Mouse (Mus musculus) hindlimb bud, embryonic 11.5 days (tissue): ENCODE data around the gene Hist1h2ag.
"Not testable (repeated sequence)": the region's sequence is repeated elsewhere in the genome, so short reads cannot be mapped to it uniquely, and the experiment has no call there.

Experiments used
- DNase-seq: peaks from one replicate; pipeline ENCODE4 v3.0.0-alpha.2; 2012; ENCODE audit warnings: low read depth, low spot score; ENCODE audit errors: extremely low spot score

Hist1h2ag gene

GRCm38 (mm10) chr13:22042568-22043502, at the start of gene Hist1h2ag, which contains the start of gene Hist1h2bj:
TSS of gene Hist1h2ag (minus strand) at chr13:22042944.
TSS of gene Hist1h2bj (plus strand) at chr13:22043214.
- DNase-seq = peak; percentile 100

- not testable (repeated sequence) for DNase-seq
Measured at GRCm38 (mm10) chr13:22084140-22084539, 41.4 kb upstream of the Hist1h2ag start, which contains the start of gene Vmn1r188. TSS of gene Vmn1r188 (plus strand) at chr13:22084440.

GRCm38 (mm10) chr13:22063468-22063867, 20.7 kb upstream of the Hist1h2ag start:
- no peak for DNase-seq

- DNase-seq = no peak
Measured at GRCm38 (mm10) chr13:22061422-22061821, 18.7 kb upstream of the Hist1h2ag start.

- DNase-seq = no peak
Measured at GRCm38 (mm10) chr13:22053754-22054153, 11.0 kb upstream of the Hist1h2ag start.

- no peak for DNase-seq
Measured at GRCm38 (mm10) chr13:22051523-22051859, 8.7 kb upstream of the Hist1h2ag start.

GRCm38 (mm10) chr13:22050591-22051522, 8.1 kb upstream of the Hist1h2ag start:
- peak; percentile 87 for DNase-seq

GRCm38 (mm10) chr13:22049737-22050440, 7.1 kb upstream of the Hist1h2ag start:
- no peak for DNase-seq

GRCm38 (mm10) chr13:22049041-22049440, 6.3 kb upstream of the Hist1h2ag start:
- no peak for DNase-seq

GRCm38 (mm10) chr13:22045311-22045710, 2.6 kb upstream of the Hist1h2ag start:
- DNase-seq = no peak

GRCm38 (mm10) chr13:22044432-22045155, 1.9 kb upstream of the Hist1h2ag start:
- DNase-seq = no peak

- peak; percentile 86 for DNase-seq
Measured at GRCm38 (mm10) chr13:22043503-22044431, 1.0 kb upstream of the Hist1h2ag start.

- no peak for DNase-seq
Measured at GRCm38 (mm10) chr13:22041651-22042567, 835 bp downstream of the Hist1h2ag start.

GRCm38 (mm10) chr13:22041142-22041536, 1.6 kb downstream of the Hist1h2ag start, which contains the start of gene Hist1h4i:
TSS of gene Hist1h4i (minus strand) at chr13:22041362.
- DNase-seq = peak; percentile 91

- DNase-seq = no peak
Measured at GRCm38 (mm10) chr13:22040464-22041141, 2.1 kb downstream of the Hist1h2ag start.

- no peak for DNase-seq
Measured at GRCm38 (mm10) chr13:22039951-22040463, 2.7 kb downstream of the Hist1h2ag start.

- no peak for DNase-seq
Measured at GRCm38 (mm10) chr13:22039364-22039763, 3.4 kb downstream of the Hist1h2ag start.
